Mouse (Mus musculus) liver, embryonic 15.5 days (tissue): ENCODE measurements around the gene Psmc2. TPM values are rescaled to one million over a fixed set of nuclear protein-coding genes. Genes with fewer than 3 reads are reported as not detected.

Source experiments
- ATAC-seq: fragments of 200-750 bp; cut with Nextera tagmentation; 2 replicates; pipeline ENCODE4 v1.8.0; 2017; ENCODE audit warnings: moderate number of reproducible peaks, mild to moderate bottlenecking, moderate library complexity; ENCODE audit not compliant: insufficient read depth
- H3K27ac ChIP-seq: fragments of 300-500 bp; sonication (generic); replicated peaks from 2 replicates; pipeline ENCODE4 v1.5.1; 2015; ENCODE audit warnings: mild to moderate bottlenecking, inconsistent platforms
- H3K27me3 ChIP-seq: fragments of 300-500 bp; sonication (generic); 2 replicates; pipeline ENCODE4 v1.6.1; 2015; ENCODE audit warnings: mild to moderate bottlenecking, inconsistent platforms
- H3K36me3 ChIP-seq: fragments of 300-500 bp; sonication (generic); replicated peaks from 2 replicates; pipeline ENCODE4 v1.6.1; 2015; ENCODE audit warnings: moderate library complexity, mild to moderate bottlenecking, inconsistent platforms
- H3K4me1 ChIP-seq: fragments of 300-500 bp; sonication (generic); replicated peaks from 2 replicates; pipeline ENCODE4 v1.6.1; 2015; ENCODE audit warnings: inconsistent platforms
- H3K4me2 ChIP-seq: fragments of 300-500 bp; sonication (generic); 2 replicates; pipeline ENCODE4 v1.6.1; 2015; ENCODE audit warnings: moderate library complexity, mild to moderate bottlenecking, inconsistent platforms
- H3K4me3 ChIP-seq: fragments of 300-500 bp; sonication (generic); replicated peaks from 2 replicates; pipeline ENCODE4 v1.5.1; 2015; ENCODE audit warnings: mild to moderate bottlenecking, inconsistent platforms
- H3K9ac ChIP-seq: fragments of 300-500 bp; sonication (generic); 2 replicates; pipeline ENCODE4 v1.6.1; 2015; ENCODE audit warnings: moderate library complexity, mild to moderate bottlenecking, inconsistent platforms
- H3K9me3 ChIP-seq: fragments of 300-500 bp; sonication (generic); replicated peaks from 2 replicates; pipeline ENCODE4 v1.6.1; 2016; ENCODE audit warnings: inconsistent platforms
- whole genome bisulfite sequencing: fragments of 180-500 bp; shearing (Covaris S2); methylation state at CpG from one replicate; pipeline ENCODE4 v1.1.7; 2015; ENCODE audit warnings: mixed read lengths; ENCODE audit not compliant: insufficient replicate concordance; 5-methylcytosine and 5-hydroxymethylcytosine counted together
- polyA plus RNA-seq: library from polyadenylated mRNA; unstranded; fragments of >200 nt; fragmentation: Nextera tagmentation; extraction: Ambion mirVana; gene quantifications from 2 replicates; pipeline ENCODE4 v1.2.1, GENCODE M21; 2015

The Psmc2 gene
- 111 and 116 TPM in 2 replicates for polyA plus RNA-seq

GRCm38 (mm10) chr5:21785053-21785452 is at the start of gene Psmc2, which contains the start of gene Dnajc2:
Gene Psmc2 (plus strand): TSS chr5:21785283.
Gene Dnajc2 (minus strand): TSS chr5:21785251.
- ATAC-seq: peak; percentile 89
- Histone ChIP-seq H3K27ac (peak within 1 kb of the TSS; percentile 93), H3K4me2 (peak within 1 kb of the TSS; percentile 99), H3K36me3 (peaks cover 41% of the 10 kb centered on the region), H3K4me3 (peak within 1 kb of the TSS; percentile 99), H3K9ac (peak within 1 kb of the TSS; percentile 91), H3K27me3 (no peaks in the 10 kb centered on the region), H3K4me1 (peaks cover 36% of the 10 kb centered on the region), H3K9me3 (no peaks in the 10 kb centered on the region)
- 0% methylated on average over 37 of the region's 37 CpGs for WGBS

- Histone ChIP-seq H3K27ac (no peak overlapping the region), H3K27me3 (no peaks in the 10 kb centered on the region), H3K4me2 (peak overlapping the region; percentile 56), H3K36me3 (peaks cover 15% of the 10 kb centered on the region), H3K9ac (no peak overlapping the region; the same call in 1 of the 2 replicates), H3K4me1 (peaks cover 20% of the 10 kb centered on the region), H3K4me3 (peak overlapping the region; percentile 45), H3K9me3 (no peaks in the 10 kb centered on the region)
- 11% methylated on average over 10 of the region's 10 CpGs for WGBS
- peak; percentile 50 for ATAC-seq
Measured at GRCm38 (mm10) chr5:21735584-21735983, 49.5 kb upstream of the Psmc2 start.

GRCm38 (mm10) chr5:21736046-21736445 is 49.0 kb upstream of the Psmc2 start:
- WGBS: 67% methylated on average over 11 of the region's 11 CpGs
- ATAC-seq: no peak
- peaks cover 17% of the 10 kb centered on the region for H3K36me3 ChIP-seq

GRCm38 (mm10) chr5:21736956-21737585 is 48.0 kb upstream of the Psmc2 start, which contains the start of gene Pmpcb:
Gene Pmpcb (plus strand): TSS chr5:21737141.
- peak within 1 kb of the TSS; percentile 91 for H3K9ac ChIP-seq
- H3K27ac ChIP-seq: peak within 1 kb of the TSS; percentile 80
- WGBS: under 1% methylated on average over 42 of the region's 42 CpGs
- H3K4me1 ChIP-seq: peaks cover 20% of the 10 kb centered on the region
- H3K9me3 ChIP-seq: no peaks in the 10 kb centered on the region
- peak; percentile 79 for ATAC-seq
- H3K4me3 ChIP-seq: peak within 1 kb of the TSS; percentile 97
- H3K4me2 ChIP-seq: peak within 1 kb of the TSS; percentile 81
- peaks cover 27% of the 10 kb centered on the region for H3K36me3 ChIP-seq
- no peaks in the 10 kb centered on the region for H3K27me3 ChIP-seq

More at GRCm38 (mm10) chr5:21736046-21736445, 49.0 kb upstream of the Psmc2 start:
- Histone ChIP-seq H3K4me2 (no peak overlapping the region), H3K4me3 (no peak overlapping the region), H3K27me3 (no peaks in the 10 kb centered on the region), H3K4me1 (peaks cover 20% of the 10 kb centered on the region), H3K27ac (no peak overlapping the region), H3K9me3 (no peaks in the 10 kb centered on the region), H3K9ac (no peak overlapping the region)

- WGBS: 15% methylated on average over 10 of the region's 10 CpGs
- ATAC-seq: no peak
- H3K4me3 ChIP-seq: peak overlapping the region; percentile 97
- H3K9ac ChIP-seq: peak overlapping the region; percentile 91
- peak overlapping the region; percentile 80; the same call in 1 of the 2 replicates for H3K27ac ChIP-seq
- no peaks in the 10 kb centered on the region for H3K27me3 ChIP-seq
- no peaks in the 10 kb centered on the region for H3K9me3 ChIP-seq
- peaks cover 20% of the 10 kb centered on the region for H3K4me1 ChIP-seq
- H3K4me2 ChIP-seq: peak overlapping the region; percentile 81
- H3K36me3 ChIP-seq: peaks cover 31% of the 10 kb centered on the region
Measured at GRCm38 (mm10) chr5:21737620-21738019, 47.5 kb upstream of the Psmc2 start.

- Histone ChIP-seq H3K4me3 (no peak overlapping the region), H3K27ac (no peak overlapping the region), H3K36me3 (peaks cover 46% of the 10 kb centered on the region), H3K9me3 (no peaks in the 10 kb centered on the region), H3K9ac (no peak overlapping the region), H3K27me3 (no peaks in the 10 kb centered on the region), H3K4me1 (peaks cover 20% of the 10 kb centered on the region), H3K4me2 (no peak overlapping the region)
- WGBS: 84% methylated on average over 11 of the region's 11 CpGs
- ATAC-seq: no peak
Measured at GRCm38 (mm10) chr5:21739120-21739519, 46.0 kb upstream of the Psmc2 start.

GRCm38 (mm10) chr5:21739881-21740280 is 45.2 kb upstream of the Psmc2 start:
- Histone ChIP-seq H3K27me3 (no peaks in the 10 kb centered on the region), H3K4me1 (peaks cover 19% of the 10 kb centered on the region), H3K9me3 (no peaks in the 10 kb centered on the region), H3K4me3 (no peak overlapping the region), H3K9ac (no peak overlapping the region), H3K36me3 (peaks cover 54% of the 10 kb centered on the region), H3K4me2 (no peak overlapping the region), H3K27ac (no peak overlapping the region)
- no peak for ATAC-seq
- 79% methylated on average over 13 of the region's 13 CpGs for WGBS

- Histone ChIP-seq H3K27me3 (no peaks in the 10 kb centered on the region), H3K4me3 (no peak overlapping the region), H3K4me1 (no peaks in the 10 kb centered on the region), H3K9ac (no peak overlapping the region), H3K9me3 (no peaks in the 10 kb centered on the region), H3K27ac (no peak overlapping the region), H3K36me3 (peaks cover 85% of the 10 kb centered on the region), H3K4me2 (no peak overlapping the region)
- 85% methylated on average over 10 of the region's 10 CpGs for WGBS
- no peak for ATAC-seq
Measured at GRCm38 (mm10) chr5:21743606-21744005, 41.5 kb upstream of the Psmc2 start.

GRCm38 (mm10) chr5:21744651-21745050 is 40.4 kb upstream of the Psmc2 start:
- Histone ChIP-seq H3K4me2 (no peak overlapping the region), H3K4me3 (no peak overlapping the region), H3K27ac (no peak overlapping the region), H3K27me3 (no peaks in the 10 kb centered on the region), H3K36me3 (peaks cover 87% of the 10 kb centered on the region), H3K9ac (no peak overlapping the region), H3K4me1 (no peaks in the 10 kb centered on the region), H3K9me3 (no peaks in the 10 kb centered on the region)
- no peak for ATAC-seq

- H3K9me3 ChIP-seq: no peaks in the 10 kb centered on the region
- H3K4me1 ChIP-seq: no peaks in the 10 kb centered on the region
- H3K4me3 ChIP-seq: no peak overlapping the region
- 85% methylated on average over 8 of the region's 8 CpGs for WGBS
- ATAC-seq: no peak
- no peak overlapping the region for H3K4me2 ChIP-seq
- H3K27ac ChIP-seq: no peak overlapping the region
- no peaks in the 10 kb centered on the region for H3K27me3 ChIP-seq
- peaks cover 85% of the 10 kb centered on the region for H3K36me3 ChIP-seq
- no peak overlapping the region for H3K9ac ChIP-seq
Measured at GRCm38 (mm10) chr5:21745966-21746365, 39.1 kb upstream of the Psmc2 start.

- Histone ChIP-seq H3K36me3 (peaks cover 66% of the 10 kb centered on the region), H3K27ac (no peak overlapping the region), H3K4me3 (no peak overlapping the region), H3K4me1 (no peaks in the 10 kb centered on the region), H3K4me2 (no peak overlapping the region), H3K9ac (no peak overlapping the region), H3K9me3 (no peaks in the 10 kb centered on the region), H3K27me3 (no peaks in the 10 kb centered on the region)
- no peak for ATAC-seq
- WGBS: 67% methylated on average over 4 of the region's 4 CpGs
Measured at GRCm38 (mm10) chr5:21768506-21768905, 16.6 kb upstream of the Psmc2 start.

- Histone ChIP-seq H3K4me2 (no peak overlapping the region), H3K4me3 (no peak overlapping the region), H3K36me3 (peaks cover 66% of the 10 kb centered on the region), H3K27me3 (no peaks in the 10 kb centered on the region), H3K9me3 (no peaks in the 10 kb centered on the region), H3K4me1 (no peaks in the 10 kb centered on the region), H3K9ac (no peak overlapping the region), H3K27ac (no peak overlapping the region)
- 85% methylated on average over 6 of the region's 6 CpGs for WGBS
- no peak for ATAC-seq
Measured at GRCm38 (mm10) chr5:21769841-21770240, 15.2 kb upstream of the Psmc2 start.
